Mouse (Mus musculus) MEL (cell line): ENCODE measurements around the gene Cym. TPM values are rescaled to one million over a fixed set of nuclear protein-coding genes. Genes with fewer than 3 reads are reported as not detected.

ENCODE experiments used
- DNase-seq: peaks from one replicate; pipeline ENCODE4 v3.0.0; 2011; ENCODE audit warnings: low read depth, low spot score
- H3K27ac ChIP-seq: 2 replicates; pipeline ENCODE4 v1.5.1; 2012; ENCODE audit warnings: low read depth, mild to moderate bottlenecking, control low read depth, low read length, moderate library complexity; ENCODE audit not compliant: control insufficient read depth
- H3K27me3 ChIP-seq, 2 experiments: fragments of 150-350 bp in 1 of 2; sonication (generic) in 1 of 2; 2 replicates each; pipeline ENCODE4 v1.6.1; 2012; ENCODE audit warnings: low read length in 2 of 2, mild to moderate bottlenecking in 2 of 2, improper control_type of control experiment in 1 of 2, moderate library complexity in 1 of 2; ENCODE audit not compliant: insufficient read depth in 2 of 2, control insufficient read depth in 1 of 2
- H3K36me3 ChIP-seq, 2 experiments: 2 replicates each; pipeline ENCODE4 v1.6.1; 2012 to 2014; ENCODE audit warnings: low read length in 2 of 2, improper control_type of control experiment in 1 of 2, inconsistent platforms in 1 of 2, mild to moderate bottlenecking in 1 of 2; ENCODE audit not compliant: insufficient read depth in 2 of 2, control insufficient read depth in 1 of 2
- H3K4me1 ChIP-seq, 2 experiments: fragments of 150-350 bp in 1 of 2; sonication (generic) in 1 of 2; 2 replicates each; pipeline ENCODE4 v1.6.1; 2012; ENCODE audit warnings: low read length in 2 of 2, improper control_type of control experiment in 1 of 2, mild to moderate bottlenecking in 1 of 2; ENCODE audit not compliant: insufficient read depth in 2 of 2, control insufficient read depth in 1 of 2
- H3K4me3 ChIP-seq, 2 experiments: fragments of 150-350 bp in 1 of 2; sonication (generic) in 1 of 2; 2 replicates each; pipeline ENCODE4 v1.5.1; 2012; ENCODE audit warnings: low read depth in 2 of 2, low read length in 2 of 2, mild to moderate bottlenecking in 2 of 2, moderate library complexity in 2 of 2, control low read depth in 1 of 2, improper control_type of control experiment in 1 of 2; ENCODE audit not compliant: control insufficient read depth in 1 of 2, insufficient read depth in 1 of 2
- H3K79me2 ChIP-seq: 2 replicates; pipeline ENCODE4 v1.6.1; 2012; ENCODE audit warnings: mild to moderate bottlenecking, low read length, moderate library complexity; ENCODE audit not compliant: control insufficient read depth, poor library complexity, insufficient read depth
- H3K9ac ChIP-seq: 2 replicates; pipeline ENCODE4 v1.6.1; 2012; ENCODE audit warnings: low read depth, mild to moderate bottlenecking, control low read depth, low read length, moderate library complexity; ENCODE audit not compliant: control insufficient read depth, poor library complexity, severe bottlenecking
- H3K9me3 ChIP-seq: fragments of 150-350 bp; sonication (generic); replicated peaks from 2 replicates; pipeline ENCODE4 v1.6.1; 2012; ENCODE audit warnings: mild to moderate bottlenecking, low read length, improper control_type of control experiment, moderate library complexity; ENCODE audit not compliant: insufficient read depth
- CHD2 ChIP-seq: IDR thresholded peaks from 2 replicates; pipeline ENCODE4 v1.6.1; 2011; ENCODE audit warnings: low read length, improper control_type of control experiment
- GABPA ChIP-seq: IDR thresholded peaks from 2 replicates; pipeline ENCODE4 v1.6.1; 2012; ENCODE audit warnings: low read depth, mild to moderate bottlenecking, inconsistent platforms, low read length, improper control_type of control experiment, moderate library complexity
- MAFK ChIP-seq: IDR thresholded peaks from 2 replicates; pipeline ENCODE4 v1.6.1; 2011; ENCODE audit warnings: low read depth, mild to moderate bottlenecking, low read length, improper control_type of control experiment, borderline replicate concordance
- MAX ChIP-seq: IDR thresholded peaks from 2 replicates; pipeline ENCODE4 v1.6.1; 2011; ENCODE audit warnings: low read length, improper control_type of control experiment
- MYB ChIP-seq: IDR thresholded peaks from 2 replicates; pipeline ENCODE4 v1.6.1; 2011; ENCODE audit warnings: mild to moderate bottlenecking, low read depth, low read length, improper control_type of control experiment
- MYC ChIP-seq: IDR thresholded peaks from 2 replicates; pipeline ENCODE4 v1.6.1; 2011; ENCODE audit warnings: low read depth, mild to moderate bottlenecking, low read length, improper control_type of control experiment, moderate library complexity
- POLR2A ChIP-seq, 2 experiments: IDR thresholded peaks; 2 replicates each; pipeline ENCODE4 v1.6.1; 2011 to 2012; ENCODE audit warnings: low read length in 2 of 2, mild to moderate bottlenecking in 2 of 2, control low read depth in 1 of 2, improper control_type of control experiment in 1 of 2, low read depth in 1 of 2, moderate library complexity in 1 of 2; ENCODE audit not compliant: control insufficient read depth in 1 of 2, insufficient read depth in 1 of 2, poor library complexity in 1 of 2
- TCF12 ChIP-seq: IDR thresholded peaks from 2 replicates; pipeline ENCODE4 v1.6.1; 2014; ENCODE audit warnings: low read depth, mild to moderate bottlenecking, inconsistent platforms, low read length, improper control_type of control experiment, moderate library complexity
- ZC3H11A ChIP-seq: IDR thresholded peaks from 2 replicates; pipeline ENCODE4 v1.6.1; 2012; ENCODE audit warnings: low read depth, mild to moderate bottlenecking, inconsistent platforms, low read length, improper control_type of control experiment
- ZKSCAN1 ChIP-seq: IDR thresholded peaks from 2 replicates; pipeline ENCODE4 v1.6.1; 2012; ENCODE audit warnings: low read depth, mild to moderate bottlenecking, inconsistent platforms, low read length, improper control_type of control experiment, moderate library complexity
- ZNF384 ChIP-seq: IDR thresholded peaks from 2 replicates; pipeline ENCODE4 v1.6.1; 2012; ENCODE audit warnings: low read depth, mild to moderate bottlenecking, inconsistent platforms, low read length, improper control_type of control experiment
- polyA plus RNA-seq, 2 experiments: library from polyadenylated mRNA; stranded (reverse) in 1 of 2; unstranded in 1 of 2; fragments of >175 nt in 1 of 2; fragments of >200 nt in 1 of 2; gene quantifications; 2 replicates each; pipeline versions ENCODE4 v1.2.1 to v1.2.4; 2012; ENCODE audit warnings: low replicate concordance in 2 of 2, low read depth in 1 of 2; ENCODE audit not compliant: insufficient read length in 2 of 2, insufficient read depth in 1 of 2, missing spikeins in 1 of 2
- total RNA-seq: library from RNA; depleted of rRNA; stranded (reverse); fragments of 300-350 nt; gene quantifications from 2 replicates; pipeline ENCODE4 v1.2.3, GENCODE M21; 2012; rRNA removed

Cym gene
- total and polyA plus RNA-seq, 3 experiments, result 0.08 TPM; not detected in 2

DNA sequence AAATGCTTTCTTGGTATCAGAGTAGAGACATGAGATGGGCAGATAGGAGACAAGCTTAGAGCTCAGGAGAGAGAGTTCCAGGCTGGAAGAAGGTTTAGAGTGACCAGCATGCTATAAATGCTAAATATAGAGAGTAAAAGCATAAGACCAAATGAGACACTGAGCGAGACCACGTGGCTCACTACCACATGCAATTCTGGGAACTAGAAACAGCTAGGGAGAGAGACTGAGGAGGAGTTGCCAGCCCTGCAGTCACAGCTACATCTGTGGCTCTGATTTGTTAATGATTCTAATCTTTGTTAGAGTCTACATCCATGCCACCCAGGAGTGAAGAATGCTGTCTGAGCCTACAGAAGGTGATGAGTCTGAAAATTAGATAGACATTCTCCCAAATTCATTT lies 52.0 kb downstream of the Cym start:
- Histone ChIP-seq H3K27me3 (no peaks in the 10 kb centered on the region), H3K4me3 (no peak overlapping the region), H3K27ac (no peak overlapping the region), H3K9me3 (no peaks in the 10 kb centered on the region), H3K79me2 (no peaks in the 10 kb centered on the region), H3K36me3 (no peaks in the 10 kb centered on the region), H3K4me1 (no peaks in the 10 kb centered on the region), H3K9ac (no peak overlapping the region)
- TF ChIP-seq MAX, result no peak
- no peak for TF ChIP-seq MYB
- DNase-seq, result no peak

- Histone ChIP-seq H3K27me3 (no peaks in the 10 kb centered on the region), H3K4me1 (no peaks in the 10 kb centered on the region), H3K36me3 (no peaks in the 10 kb centered on the region), H3K9ac (no peak overlapping the region), H3K27ac (no peak overlapping the region), H3K79me2 (no peaks in the 10 kb centered on the region), H3K9me3 (no peaks in the 10 kb centered on the region), H3K4me3 (no peak overlapping the region)
- DNase-seq, result no peak
- no peak for TF ChIP-seq GABPA
- no peak for TF ChIP-seq ZKSCAN1
- no peak for TF ChIP-seq TCF12
- no peak for TF ChIP-seq POLR2A (IDR thresholded peaks at IDR 0.05; ENCODE audit: control insufficient read depth in 1 of 2, insufficient read depth in 1 of 2, low read depth in 1 of 2, low read length in 2 of 2, poor library complexity in 1 of 2)
- no peak for TF ChIP-seq ZC3H11A
- TF ChIP-seq ZNF384, result no peak
- TF ChIP-seq MAFK, result no peak
- no peak for TF ChIP-seq MYC
- TF ChIP-seq CHD2, result no peak
Observed at GRCm38 (mm10) chr3:107162741-107163140, 58.8 kb downstream of the Cym start.

Other genes starting within 250 kb of the Cym start
- not detected in 2 replicates for gene Kcna3, start 185.6 kb downstream of the Cym start, total RNA-seq
- not detected for gene Kcna3, start 185.6 kb downstream of the Cym start, polyA plus RNA-seq
- gene Kcna2, start 120.6 kb downstream of the Cym start, total RNA-seq, result not detected in 2 replicates
- under 1 TPM in 1 of 2 experiments, not detected in 1; under 0.01 TPM for gene Kcna2, start 120.6 kb downstream of the Cym start, polyA plus RNA-seq
- gene Kcna10, start 38.7 kb downstream of the Cym start, total RNA-seq, result not detected in 2 replicates
- not detected for gene Kcna10, start 38.7 kb downstream of the Cym start, polyA plus RNA-seq
- gene A630076J17Rik, start 8.9 kb upstream of the Cym start, total RNA-seq, result not detected in 2 replicates
- not detected for gene A630076J17Rik, start 8.9 kb upstream of the Cym start, polyA plus RNA-seq
- not detected in 2 replicates for gene Prok1, start 18.0 kb upstream of the Cym start, total RNA-seq
- gene Prok1, start 18.0 kb upstream of the Cym start, polyA plus RNA-seq, result not detected
- 129 TPM in 2 replicates for gene Lamtor5, start 57.1 kb upstream of the Cym start, total RNA-seq
- gene Lamtor5, start 57.1 kb upstream of the Cym start, polyA plus RNA-seq, result 100 to 1,000 TPM; 104 to 170 TPM
- 0.04 TPM in 1 of 2 replicates, not detected in the other for gene Slc16a4, start 69.5 kb upstream of the Cym start, total RNA-seq
- under 1 TPM in 1 of 2 experiments, not detected in 1; 0.65 TPM for gene Slc16a4, start 69.5 kb upstream of the Cym start, polyA plus RNA-seq
- 29.4 and 33.1 TPM in 2 replicates for gene Rbm15, start 111.9 kb upstream of the Cym start, total RNA-seq
- gene Rbm15, start 111.9 kb upstream of the Cym start, polyA plus RNA-seq, result 10 to 100 TPM in 1 of 2 experiments, not detected in 1; 18.1 TPM
- not detected in 2 replicates for gene Kcnc4, start 237.8 kb upstream of the Cym start, total RNA-seq
- gene Kcnc4, start 237.8 kb upstream of the Cym start, polyA plus RNA-seq, result not detected